Mouse (Mus musculus) neural tube, embryonic 12.5 days (tissue): Measurements from ENCODE around the gene Slc25a34. TPM values are rescaled to one million over a fixed set of nuclear protein-coding genes. Genes with fewer than 3 reads are reported as not detected.

Experiments
- ATAC-seq: fragments of 200-750 bp; cut with Nextera tagmentation; 2 replicates; pipeline ENCODE4 v1.8.0; 2017; ENCODE audit warnings: low read depth, mild to moderate bottlenecking, moderate TSS enrichment, moderate library complexity; ENCODE audit not compliant: low FRiP score
- H3K27ac ChIP-seq: fragments of 300-500 bp; sonication (generic); 2 replicates; pipeline ENCODE4 v1.5.1; 2016
- H3K27me3 ChIP-seq: fragments of 300-500 bp; sonication (generic); replicated peaks from 2 replicates; pipeline ENCODE4 v1.6.1; 2016; ENCODE audit warnings: mild to moderate bottlenecking
- H3K36me3 ChIP-seq: fragments of 300-500 bp; sonication (generic); 2 replicates; pipeline ENCODE4 v1.6.1; 2016; ENCODE audit warnings: mild to moderate bottlenecking
- H3K4me1 ChIP-seq: fragments of 300-500 bp; sonication (generic); 2 replicates; pipeline ENCODE4 v1.6.1; 2016
- H3K4me2 ChIP-seq: fragments of 300-500 bp; sonication (generic); replicated peaks from 2 replicates; pipeline ENCODE4 v1.6.1; 2016; ENCODE audit warnings: mild to moderate bottlenecking
- H3K4me3 ChIP-seq: fragments of 300-500 bp; sonication (generic); 2 replicates; pipeline ENCODE4 v1.5.1; 2016
- H3K9ac ChIP-seq: fragments of 300-500 bp; sonication (generic); 2 replicates; pipeline ENCODE4 v1.6.1; 2016; ENCODE audit warnings: mild to moderate bottlenecking
- H3K9me3 ChIP-seq: fragments of 300-500 bp; sonication (generic); 2 replicates; pipeline ENCODE4 v1.6.1; 2016; ENCODE audit warnings: mild to moderate bottlenecking
- WGBS: fragments of 180-500 bp; shearing (Covaris S2); methylation state at CpG from one replicate; pipeline ENCODE4 v1.1.7; 2016; 5-methylcytosine and 5-hydroxymethylcytosine counted together
- polyA plus RNA-seq: library from polyadenylated mRNA; unstranded; fragments of >200 nt; fragmentation: Nextera tagmentation; extraction: Ambion mirVana; gene quantifications from 2 replicates; pipeline ENCODE4 v1.2.1, GENCODE M21; 2016

Gene Slc25a34
- polyA plus RNA-seq, 1 experiment from 2014 or later, result not detected

GRCm38 (mm10) chr4:141641961-141642811, 18.6 kb upstream of the Slc25a34 start:
- Histone ChIP-seq H3K4me3 (no peak overlapping the region), H3K4me2 (no peak overlapping the region), H3K9me3 (no peaks in the 10 kb centered on the region), H3K27me3 (no peaks in the 10 kb centered on the region), H3K9ac (no peak overlapping the region), H3K36me3 (peaks cover 49% of the 10 kb centered on the region), H3K4me1 (peaks cover 8% of the 10 kb centered on the region), H3K27ac (no peak overlapping the region)
- no peak for ATAC-seq
- 92% methylated on average over 25 of the region's 25 CpGs for WGBS

- H3K9me3 ChIP-seq, result no peaks in the 10 kb centered on the region
- ATAC-seq, result no peak
- no peak overlapping the region for H3K27ac ChIP-seq
- H3K4me3 ChIP-seq, result no peak overlapping the region
- H3K4me1 ChIP-seq, result peaks cover 8% of the 10 kb centered on the region
- no peak overlapping the region for H3K9ac ChIP-seq
- H3K36me3 ChIP-seq, result peaks cover 56% of the 10 kb centered on the region
- H3K4me2 ChIP-seq, result no peak overlapping the region
- WGBS, result 97% methylated on average over 7 of the region's 7 CpGs
- H3K27me3 ChIP-seq, result no peaks in the 10 kb centered on the region
These were observed 17.7 kb upstream of the Slc25a34 start for GRCm38 (mm10) chr4:141641353-141641771.

GRCm38 (mm10) chr4:141639474-141639873, 15.9 kb upstream of the Slc25a34 start:
- Histone ChIP-seq H3K4me2 (no peak overlapping the region), H3K27ac (no peak overlapping the region), H3K27me3 (no peaks in the 10 kb centered on the region), H3K4me1 (peaks cover 8% of the 10 kb centered on the region), H3K4me3 (no peak overlapping the region), H3K36me3 (peaks cover 63% of the 10 kb centered on the region), H3K9me3 (no peaks in the 10 kb centered on the region), H3K9ac (no peak overlapping the region)
- WGBS, result 77% methylated on average over 11 of the region's 11 CpGs
- ATAC-seq, result no peak

DNA sequence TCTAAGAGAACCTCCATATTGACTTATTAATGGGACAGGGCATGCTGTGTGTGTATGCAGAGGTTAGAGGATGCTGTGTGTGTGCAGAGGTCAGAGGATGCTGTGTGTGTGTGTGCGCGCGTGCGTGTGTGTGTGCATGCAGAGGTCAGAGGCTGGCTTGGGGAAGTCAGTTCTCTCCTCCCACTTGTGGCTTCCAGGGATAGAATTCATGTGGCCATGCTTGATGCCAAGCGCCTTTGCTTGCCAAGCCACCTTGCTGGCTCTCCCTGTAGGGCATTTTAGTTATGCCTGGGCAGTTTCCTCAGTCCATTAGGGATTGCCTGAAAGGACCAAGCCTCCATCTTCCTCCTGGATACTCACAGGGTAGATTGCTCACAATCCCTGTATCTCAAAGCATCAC, 13.1 kb upstream of the Slc25a34 start:
- WGBS, result 95% methylated on average over 5 of the region's 5 CpGs
- H3K36me3 ChIP-seq, result peaks cover 82% of the 10 kb centered on the region

GRCm38 (mm10) chr4:141635991-141636390, 12.4 kb upstream of the Slc25a34 start:
- Histone ChIP-seq H3K27me3 (no peaks in the 10 kb centered on the region), H3K36me3 (peaks cover 82% of the 10 kb centered on the region), H3K9ac (no peak overlapping the region), H3K9me3 (no peaks in the 10 kb centered on the region), H3K4me2 (no peak overlapping the region), H3K4me1 (no peaks in the 10 kb centered on the region), H3K4me3 (no peak overlapping the region), H3K27ac (no peak overlapping the region)
- no peak for ATAC-seq
- WGBS, result 86% methylated on average over 9 of the region's 9 CpGs

More for the DNA sequence above, 13.1 kb upstream of the Slc25a34 start:
- no peaks in the 10 kb centered on the region for H3K27me3 ChIP-seq
- H3K27ac ChIP-seq, result no peak overlapping the region
- H3K9ac ChIP-seq, result no peak overlapping the region
- no peaks in the 10 kb centered on the region for H3K4me1 ChIP-seq
- H3K4me2 ChIP-seq, result no peak overlapping the region
- ATAC-seq, result no peak
- no peaks in the 10 kb centered on the region for H3K9me3 ChIP-seq
- no peak overlapping the region for H3K4me3 ChIP-seq

DNA sequence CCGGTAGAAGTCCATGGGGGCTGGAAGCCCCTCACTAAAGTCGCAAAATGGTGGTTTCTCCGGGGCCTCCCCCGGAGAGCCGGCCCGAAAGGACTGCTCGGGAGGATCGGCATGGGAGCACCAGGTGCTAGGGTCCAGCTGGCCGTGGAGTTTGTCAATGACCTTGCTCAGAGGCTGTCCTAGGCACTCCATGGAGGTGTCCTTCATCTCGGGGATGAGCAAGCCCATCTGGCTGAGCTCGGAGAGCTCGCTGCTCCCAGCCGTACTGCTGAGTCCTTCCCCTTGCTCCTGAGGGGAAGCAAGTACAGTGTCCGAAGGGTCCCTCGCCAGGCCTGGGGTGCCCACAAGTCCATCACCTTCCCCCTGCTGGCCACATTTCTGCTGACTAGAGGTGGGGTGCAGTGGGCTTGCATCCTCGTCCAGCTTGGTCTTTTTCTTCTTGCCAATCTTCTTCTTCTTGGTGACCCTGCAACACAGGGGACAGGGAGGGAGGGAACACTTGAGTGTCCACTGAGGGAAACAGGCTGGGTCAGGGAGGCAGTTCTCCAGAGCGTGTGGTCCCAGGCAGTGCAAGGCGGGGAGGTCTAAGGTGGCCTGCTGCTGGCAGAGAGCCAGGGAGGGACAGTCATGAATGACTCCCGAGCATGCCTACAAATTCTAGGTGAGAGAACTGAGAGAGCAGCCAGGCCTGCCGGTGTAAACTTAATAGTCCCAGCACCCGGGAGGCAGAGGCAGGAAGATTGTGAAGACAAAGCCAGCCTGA, 8.7 kb upstream of the Slc25a34 start:
- Histone ChIP-seq H3K27me3 (no peaks in the 10 kb centered on the region), H3K9me3 (no peaks in the 10 kb centered on the region), H3K4me1 (no peaks in the 10 kb centered on the region), H3K4me2 (no peak overlapping the region), H3K27ac (no peak overlapping the region), H3K4me3 (no peak overlapping the region), H3K9ac (no peak overlapping the region), H3K36me3 (peaks cover 84% of the 10 kb centered on the region)
- 94% methylated on average over 21 of the region's 21 CpGs for WGBS
- no peak for ATAC-seq

DNA sequence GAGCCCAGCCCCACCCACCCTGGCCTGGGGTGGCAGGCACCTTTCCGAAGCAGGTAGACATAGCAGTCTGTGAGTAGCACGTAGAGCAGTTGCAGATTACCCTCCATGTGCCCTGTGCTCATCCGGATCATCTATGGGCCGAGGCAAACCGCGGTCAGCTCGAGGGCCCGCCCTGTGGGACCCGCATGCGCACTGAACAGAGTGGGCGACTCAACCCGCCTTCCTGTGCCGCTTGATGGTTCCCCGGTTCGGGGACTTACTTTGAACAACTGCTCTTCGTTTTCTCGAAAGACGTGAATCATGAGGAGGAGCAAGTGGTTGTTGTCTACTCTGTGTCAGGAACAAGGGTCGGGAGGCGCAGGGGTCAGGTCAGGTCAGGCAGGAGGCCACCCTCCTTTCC, 7.6 kb upstream of the Slc25a34 start:
- H3K27ac ChIP-seq, result no peak overlapping the region
- ATAC-seq, result no peak
- peaks cover 81% of the 10 kb centered on the region for H3K36me3 ChIP-seq
- no peak overlapping the region for H3K4me2 ChIP-seq
- no peak overlapping the region for H3K9ac ChIP-seq
- no peak overlapping the region for H3K4me3 ChIP-seq
- 95% methylated on average over 20 of the region's 20 CpGs for WGBS
- H3K27me3 ChIP-seq, result no peaks in the 10 kb centered on the region
- H3K9me3 ChIP-seq, result no peaks in the 10 kb centered on the region
- no peaks in the 10 kb centered on the region for H3K4me1 ChIP-seq

- WGBS, result 95% methylated on average over 11 of the region's 11 CpGs
- ATAC-seq, result no peak
These were observed 6.4 kb upstream of the Slc25a34 start for GRCm38 (mm10) chr4:141630021-141630420.

DNA sequence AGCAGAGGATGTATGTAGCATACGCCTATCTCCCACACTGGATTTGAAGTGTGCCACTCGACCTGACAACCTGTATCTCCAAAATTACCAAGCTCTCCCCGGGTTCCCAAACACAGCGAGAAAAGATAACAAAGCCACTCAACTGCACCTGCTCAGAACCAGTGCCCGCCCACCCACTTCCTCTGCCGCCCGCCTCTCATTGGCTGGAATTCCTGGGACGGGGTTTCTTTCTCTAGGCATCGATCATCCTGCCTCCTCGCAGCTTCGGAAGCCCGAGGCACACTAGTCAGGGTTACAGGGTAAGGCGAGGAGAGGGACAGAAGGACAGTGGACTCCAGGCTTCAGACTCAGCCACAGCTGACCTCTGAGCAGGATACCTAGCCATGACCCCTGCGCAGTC, 5.0 kb upstream of the Slc25a34 start:
- WGBS, result 83% methylated on average over 14 of the region's 14 CpGs
- no peaks in the 10 kb centered on the region for H3K27me3 ChIP-seq
- no peak overlapping the region for H3K9ac ChIP-seq
- no peak for ATAC-seq
- H3K4me2 ChIP-seq, result no peak overlapping the region
- no peaks in the 10 kb centered on the region for H3K4me1 ChIP-seq
- peaks cover 76% of the 10 kb centered on the region for H3K36me3 ChIP-seq
- H3K27ac ChIP-seq, result no peak overlapping the region; the same call in 1 of the 2 replicates
- no peaks in the 10 kb centered on the region for H3K9me3 ChIP-seq
- no peak overlapping the region for H3K4me3 ChIP-seq

More at GRCm38 (mm10) chr4:141630021-141630420, 6.4 kb upstream of the Slc25a34 start:
- no peak overlapping the region for H3K27ac ChIP-seq
- H3K36me3 ChIP-seq, result peaks cover 83% of the 10 kb centered on the region
- H3K9me3 ChIP-seq, result no peaks in the 10 kb centered on the region
- no peak overlapping the region for H3K4me2 ChIP-seq
- H3K4me3 ChIP-seq, result no peak overlapping the region
- H3K4me1 ChIP-seq, result no peaks in the 10 kb centered on the region
- no peak overlapping the region for H3K9ac ChIP-seq
- no peaks in the 10 kb centered on the region for H3K27me3 ChIP-seq

DNA sequence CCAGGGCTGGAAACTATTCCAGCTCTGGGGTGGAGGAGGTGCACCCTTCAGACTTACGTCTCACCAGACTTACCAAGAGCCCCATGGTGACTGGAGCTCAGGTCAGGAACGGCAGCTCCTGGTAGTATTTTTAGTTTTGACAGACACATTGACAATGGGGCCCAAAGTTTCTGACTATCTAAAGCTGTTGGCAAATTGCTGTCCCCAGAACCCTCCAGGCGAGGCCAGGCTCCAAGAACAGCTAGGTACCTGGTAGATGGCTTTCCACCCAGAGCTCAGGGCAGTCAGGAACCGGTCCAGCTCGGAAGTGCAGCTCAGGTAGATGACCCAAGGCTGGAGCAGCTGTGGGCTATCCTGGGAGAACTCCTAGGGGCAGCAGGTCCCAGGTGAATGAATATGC, 3.9 kb upstream of the Slc25a34 start:
- no peaks in the 10 kb centered on the region for H3K9me3 ChIP-seq
- 90% methylated on average over 5 of the region's 5 CpGs for WGBS
- peaks cover 4% of the 10 kb centered on the region; the same call in 1 of the 2 replicates for H3K4me1 ChIP-seq
- no peak overlapping the region for H3K9ac ChIP-seq
- H3K36me3 ChIP-seq, result peaks cover 64% of the 10 kb centered on the region
- no peak for ATAC-seq
- no peak overlapping the region for H3K27ac ChIP-seq
- no peaks in the 10 kb centered on the region for H3K27me3 ChIP-seq
- no peak overlapping the region for H3K4me3 ChIP-seq
- no peak overlapping the region for H3K4me2 ChIP-seq

- Histone ChIP-seq H3K36me3 (peaks cover 49% of the 10 kb centered on the region), H3K27ac (no peak overlapping the region)
- 90% methylated on average over 16 of the region's 16 CpGs for WGBS
These were observed 2.3 kb upstream of the Slc25a34 start for GRCm38 (mm10) chr4:141625774-141626550.

More at GRCm38 (mm10) chr4:141625774-141626550, 2.3 kb upstream of the Slc25a34 start:
- no peak overlapping the region for H3K4me2 ChIP-seq
- H3K27me3 ChIP-seq, result no peaks in the 10 kb centered on the region
- ATAC-seq, result no peak
- H3K4me3 ChIP-seq, result no peak overlapping the region
- no peak overlapping the region for H3K9ac ChIP-seq
- H3K4me1 ChIP-seq, result peaks cover 4% of the 10 kb centered on the region; the same call in 1 of the 2 replicates
- H3K9me3 ChIP-seq, result no peaks in the 10 kb centered on the region
